Mouse (Mus musculus): Measurements from ENCODE around the gene A830031A19Rik.

- no peak for TF ChIP-seq CTCF (IDR thresholded peaks at IDR 0.05; ENCODE audit: low read depth, low read length)
- TF ChIP-seq TAL1 (conservative IDR thresholded peaks at IDR 0.05; ENCODE audit: low read depth, low read length), result no peak
- TF ChIP-seq GATA1 (IDR thresholded peaks at IDR 0.05; ENCODE audit: borderline replicate concordance, low read length), result no peak
Observed at GRCm38 (mm10) chr11:24059137-24059536, 15.7 kb downstream of the A830031A19Rik start.

All from G1E (cell line).